Mouse (Mus musculus) thymus, adult 2 months (tissue): Measurements from ENCODE around the gene Gm21954.

Experiments
- CTCF ChIP-seq: fragments of 200-500 bp; IDR thresholded peaks from 2 replicates; pipeline ENCODE4 v1.5.1; 2012; ENCODE audit warnings: mild to moderate bottlenecking, control low read depth, low read length, moderate library complexity, borderline replicate concordance; ENCODE audit not compliant: control insufficient read depth, poor library complexity, insufficient read depth; ENCODE audit errors: extremely low read depth
- POLR2A ChIP-seq: fragments of 200-500 bp; IDR thresholded peaks from 2 replicates; pipeline ENCODE4 v1.6.1; 2012; ENCODE audit warnings: mild to moderate bottlenecking, low read length, control low read depth, moderate library complexity; ENCODE audit not compliant: control insufficient read depth, poor library complexity, insufficient read depth; ENCODE audit errors: extremely low read depth

- TF ChIP-seq POLR2A: no peak
- TF ChIP-seq CTCF: no peak
Measured at GRCm38 (mm10) chr3:55461685-55462655, 10.0 kb downstream of the Gm21954 start.
